Mouse (Mus musculus): ENCODE data around the gene Derl3. TPM values are rescaled to one million over a fixed set of nuclear protein-coding genes. Genes with fewer than 3 reads are reported as not detected.

Gene Derl3
- polyA plus RNA-seq, 1 experiment from 2014 or later: 1.2 TPM

GRCm38 (mm10) chr10:75861587-75861986, 31.6 kb upstream of the Derl3 start:
- no peaks in the 10 kb centered on the region for H3K27me3 ChIP-seq (replicated peaks; ENCODE audit: insufficient read depth, low read length)
- no peak overlapping the region for H3K27ac ChIP-seq (ENCODE audit: low read length)
- no peaks in the 10 kb centered on the region for H3K9me3 ChIP-seq (ENCODE audit: low read length)
- TF ChIP-seq CTCF (IDR thresholded peaks at IDR 0.05): no peak
- 73% methylated on average over 5 of the region's 5 CpGs for WGBS
- no peak for ATAC-seq
- H3K4me2 ChIP-seq (replicated peaks; ENCODE audit: low read depth, low read length): no peak overlapping the region
- no peak for DNase-seq (ENCODE audit: low spot score)
- no peaks in the 10 kb centered on the region for H3K36me3 ChIP-seq (ENCODE audit: insufficient read depth, low read length)
- peaks cover 4% of the 10 kb centered on the region; the same call in 1 of the 2 replicates for H3K4me1 ChIP-seq (ENCODE audit: insufficient read depth, low read depth, low read length)
- H3K4me3 ChIP-seq (ENCODE audit: low read depth, low read length): no peak overlapping the region
- H3K9ac ChIP-seq (replicated peaks; ENCODE audit: low read depth): no peak overlapping the region

- ATAC-seq (no peak), DNase-seq (ENCODE audit: low spot score) (no peak)
- WGBS: 37% methylated on average over 10 of the region's 10 CpGs
- H3K9ac ChIP-seq (replicated peaks; ENCODE audit: low read depth): no peak overlapping the region
- H3K9me3 ChIP-seq (ENCODE audit: low read length): no peaks in the 10 kb centered on the region
- TF ChIP-seq CTCF (IDR thresholded peaks at IDR 0.05): no peak
- TF ChIP-seq EP300 (IDR thresholded peaks at IDR 0.05): no peak
- no peaks in the 10 kb centered on the region for H3K27me3 ChIP-seq (replicated peaks; ENCODE audit: insufficient read depth, low read length)
- 0 out of 2 replicates have a peak, but pooled peaks cover 5% of the 10 kb centered on the region for H3K4me1 ChIP-seq (ENCODE audit: insufficient read depth, low read depth, low read length)
- H3K27ac ChIP-seq (ENCODE audit: low read length): no peak overlapping the region
- no peaks in the 10 kb centered on the region for H3K36me3 ChIP-seq (ENCODE audit: insufficient read depth, low read length)
- peak overlapping the region; percentile 50 for H3K4me2 ChIP-seq (replicated peaks; ENCODE audit: low read depth, low read length)
- H3K4me3 ChIP-seq (ENCODE audit: low read depth, low read length): 0 out of 2 replicates have a peak overlapping the region, but pooled peaks have one; percentile 12
These were observed 20.9 kb upstream of the Derl3 start for GRCm38 (mm10) chr10:75872025-75872914.

DNA sequence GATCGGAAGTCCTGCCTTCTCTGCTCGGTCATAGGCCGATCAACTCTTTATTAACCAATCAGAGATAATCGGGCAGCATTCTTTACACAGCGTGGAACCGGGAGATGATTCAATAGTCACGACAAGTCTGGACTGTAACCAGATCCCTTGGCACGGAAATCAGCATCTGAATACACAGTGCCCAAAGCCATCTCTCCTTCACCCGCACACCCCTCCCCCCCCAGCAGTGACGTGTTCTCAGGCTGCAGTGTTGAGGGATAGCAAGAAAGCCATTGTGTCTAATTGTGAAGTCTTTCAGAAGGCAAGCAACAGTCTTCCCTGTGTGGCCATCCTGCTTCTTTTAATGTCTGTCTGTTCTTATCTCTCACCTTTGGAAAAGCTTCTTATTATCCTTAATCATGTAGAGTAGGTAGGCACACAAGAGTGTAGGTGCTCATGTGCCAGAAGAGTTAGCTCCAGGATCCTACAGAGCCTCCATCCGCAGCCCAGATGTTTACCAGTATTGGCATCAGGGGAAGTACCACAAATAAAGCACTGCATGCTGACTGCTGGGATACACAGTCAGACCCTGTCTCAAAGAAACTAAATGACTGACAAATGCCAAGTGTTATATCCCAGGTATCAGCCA, 20.2 kb upstream of the Derl3 start:
- H3K9ac ChIP-seq (replicated peaks; ENCODE audit: low read depth): no peak overlapping the region

DNA sequence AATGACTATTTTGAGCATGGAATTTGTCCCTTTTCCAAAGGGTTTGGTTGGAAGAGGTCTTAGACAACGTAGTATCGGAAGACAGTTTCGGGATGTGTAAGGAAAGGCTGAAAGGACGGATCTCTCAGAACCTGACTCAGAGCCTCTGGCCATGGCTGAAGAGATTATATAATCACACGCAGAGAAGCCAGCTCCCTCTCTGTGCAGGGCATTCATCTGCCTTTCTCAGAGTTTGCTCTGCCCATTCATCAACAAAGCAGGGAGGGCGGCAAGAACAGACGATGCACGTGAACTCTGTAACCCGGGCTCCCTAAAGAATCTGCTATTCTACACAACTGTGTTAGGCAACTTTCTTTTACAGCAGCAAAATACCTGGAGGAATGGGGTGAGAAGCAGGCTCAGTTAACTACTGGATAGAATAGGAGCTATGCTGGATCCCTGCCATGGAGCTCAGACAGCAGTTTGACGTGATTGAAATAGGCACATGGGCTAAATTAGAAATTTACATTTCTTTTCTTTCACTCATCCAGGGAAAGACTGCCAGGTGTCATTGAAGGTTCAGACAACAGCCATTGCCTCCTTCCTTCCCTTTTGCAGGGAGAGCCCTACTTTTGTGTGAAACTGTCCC, 19.6 kb upstream of the Derl3 start:
- no peak overlapping the region for H3K9ac ChIP-seq (replicated peaks; ENCODE audit: low read depth)
- WGBS: 34% methylated on average over 10 of the region's 10 CpGs
- H3K9me3 ChIP-seq (ENCODE audit: low read length): no peaks in the 10 kb centered on the region
- H3K4me2 ChIP-seq (replicated peaks; ENCODE audit: low read depth, low read length): no peak overlapping the region
- no peak overlapping the region for H3K4me3 ChIP-seq (ENCODE audit: low read depth, low read length)
- ATAC-seq: no peak
- no peak for DNase-seq (ENCODE audit: low spot score)
- 0 out of 2 replicates have a peak, but pooled peaks cover 5% of the 10 kb centered on the region for H3K4me1 ChIP-seq (ENCODE audit: insufficient read depth, low read depth, low read length)
- H3K27ac ChIP-seq (ENCODE audit: low read length): no peak overlapping the region
- no peaks in the 10 kb centered on the region for H3K36me3 ChIP-seq (ENCODE audit: insufficient read depth, low read length)
- TF ChIP-seq EP300 (IDR thresholded peaks at IDR 0.05): no peak
- TF ChIP-seq CTCF (IDR thresholded peaks at IDR 0.05): no peak
- no peaks in the 10 kb centered on the region for H3K27me3 ChIP-seq (replicated peaks; ENCODE audit: insufficient read depth, low read length)

More for the DNA sequence above, 20.2 kb upstream of the Derl3 start:
- DNase-seq (ENCODE audit: low spot score) (peak; percentile 67), ATAC-seq (peak; percentile 96)
- Histone ChIP-seq H3K27me3 (replicated peaks; ENCODE audit: insufficient read depth, low read length) (no peaks in the 10 kb centered on the region), H3K4me3 (ENCODE audit: low read depth, low read length) (0 out of 2 replicates have a peak overlapping the region, but pooled peaks have one; percentile 12), H3K27ac (ENCODE audit: low read length) (no peak overlapping the region), H3K36me3 (ENCODE audit: insufficient read depth, low read length) (no peaks in the 10 kb centered on the region), H3K4me2 (replicated peaks; ENCODE audit: low read depth, low read length) (peak overlapping the region; percentile 50), H3K9me3 (ENCODE audit: low read length) (no peaks in the 10 kb centered on the region), H3K4me1 (ENCODE audit: insufficient read depth, low read depth, low read length) (0 out of 2 replicates have a peak, but pooled peaks cover 5% of the 10 kb centered on the region)
- TF ChIP-seq EP300 (IDR thresholded peaks at IDR 0.05): no peak
- TF ChIP-seq CTCF (IDR thresholded peaks at IDR 0.05): no peak
- WGBS: 4% methylated on average over 11 of the region's 11 CpGs

DNA sequence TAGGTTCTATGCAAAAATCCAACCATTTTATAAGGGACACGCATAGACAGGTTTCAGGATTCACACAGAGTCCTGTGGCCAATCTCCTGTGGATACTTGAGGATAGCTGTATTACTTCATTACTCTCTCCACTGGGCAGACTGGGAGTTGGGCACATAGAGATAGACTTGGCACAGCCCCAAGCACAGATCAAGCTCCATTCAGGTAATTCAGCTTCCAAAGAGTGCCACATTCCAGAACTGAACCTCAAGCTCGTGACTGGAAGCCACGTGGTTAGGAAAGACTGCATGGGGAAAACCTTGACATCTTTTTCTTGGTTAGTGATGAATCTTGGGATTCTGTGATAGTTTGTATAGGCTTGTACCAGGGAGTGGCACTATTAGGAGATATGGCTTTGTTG, 14.4 kb upstream of the Derl3 start:
- Histone ChIP-seq H3K27ac (ENCODE audit: low read length) (no peak overlapping the region), H3K4me1 (ENCODE audit: insufficient read depth, low read depth, low read length) (no peaks in the 10 kb centered on the region), H3K36me3 (ENCODE audit: insufficient read depth, low read length) (no peaks in the 10 kb centered on the region), H3K9ac (replicated peaks; ENCODE audit: low read depth) (no peak overlapping the region), H3K4me3 (ENCODE audit: low read depth, low read length) (no peak overlapping the region), H3K4me2 (replicated peaks; ENCODE audit: low read depth, low read length) (no peak overlapping the region), H3K27me3 (replicated peaks; ENCODE audit: insufficient read depth, low read length) (no peaks in the 10 kb centered on the region), H3K9me3 (ENCODE audit: low read length) (no peaks in the 10 kb centered on the region)
- 79% methylated on average over 3 of the region's 3 CpGs for WGBS
- no peak for TF ChIP-seq CTCF (IDR thresholded peaks at IDR 0.05)
- TF ChIP-seq EP300 (IDR thresholded peaks at IDR 0.05): no peak
- no peak for ATAC-seq
- no peak for DNase-seq (ENCODE audit: low spot score)

- no peak for ATAC-seq
- no peaks in the 10 kb centered on the region for H3K27me3 ChIP-seq (replicated peaks; ENCODE audit: insufficient read depth, low read length)
- H3K9ac ChIP-seq (replicated peaks; ENCODE audit: low read depth): no peak overlapping the region
- no peaks in the 10 kb centered on the region for H3K36me3 ChIP-seq (ENCODE audit: insufficient read depth, low read length)
- no peaks in the 10 kb centered on the region for H3K4me1 ChIP-seq (ENCODE audit: insufficient read depth, low read depth, low read length)
- H3K4me3 ChIP-seq (ENCODE audit: low read depth, low read length): no peak overlapping the region
- WGBS: 91% methylated on average over 10 of the region's 10 CpGs
- H3K4me2 ChIP-seq (replicated peaks; ENCODE audit: low read depth, low read length): no peak overlapping the region
- no peak overlapping the region for H3K27ac ChIP-seq (ENCODE audit: low read length)
- TF ChIP-seq EP300 (IDR thresholded peaks at IDR 0.05) (no peak), CTCF (IDR thresholded peaks at IDR 0.05) (no peak)
- DNase-seq (ENCODE audit: low spot score): no peak
- H3K9me3 ChIP-seq (ENCODE audit: low read length): no peaks in the 10 kb centered on the region
These were observed 12.9 kb upstream of the Derl3 start for GRCm38 (mm10) chr10:75880351-75880750.

All from lung, postnatal 0 days (tissue).